Mouse (Mus musculus) layer of hippocampus, adult 11-12 months (tissue): Measurements from ENCODE around the gene Gm4846.
"Not testable (repeated sequence)": the region's sequence is repeated elsewhere in the genome, so short reads cannot be mapped to it uniquely, and the experiment has no call there.

Experiments
- DNase-seq: peaks from one replicate; pipeline ENCODE4 v3.0.0; 2022; ENCODE audit warnings: low spot score

The Gm4846 gene

DNA sequence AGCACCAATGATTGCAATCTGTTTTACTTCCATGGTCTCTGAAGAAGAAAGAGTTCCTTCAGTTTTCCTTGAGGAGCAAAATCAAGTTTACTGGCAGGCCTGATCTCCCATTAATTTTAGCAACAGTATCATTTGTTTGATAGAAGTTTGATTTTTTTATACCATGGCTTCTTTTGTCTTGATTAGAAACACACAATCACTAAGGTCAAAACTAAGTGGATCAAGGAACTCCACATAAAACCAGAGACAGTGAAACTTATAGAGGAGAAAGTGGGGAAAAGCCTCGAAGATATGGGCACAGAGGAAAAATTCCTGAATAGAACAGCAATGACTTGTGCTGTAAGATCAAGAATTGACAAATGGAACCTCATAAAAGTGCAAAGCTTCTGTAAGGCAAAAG lies at the start of gene Gm4846:
Gene Gm4846 (minus strand): TSS at position 101 of the 400 bp plus-strand sequence.
- DNase-seq, result not testable (repeated sequence)

DNA sequence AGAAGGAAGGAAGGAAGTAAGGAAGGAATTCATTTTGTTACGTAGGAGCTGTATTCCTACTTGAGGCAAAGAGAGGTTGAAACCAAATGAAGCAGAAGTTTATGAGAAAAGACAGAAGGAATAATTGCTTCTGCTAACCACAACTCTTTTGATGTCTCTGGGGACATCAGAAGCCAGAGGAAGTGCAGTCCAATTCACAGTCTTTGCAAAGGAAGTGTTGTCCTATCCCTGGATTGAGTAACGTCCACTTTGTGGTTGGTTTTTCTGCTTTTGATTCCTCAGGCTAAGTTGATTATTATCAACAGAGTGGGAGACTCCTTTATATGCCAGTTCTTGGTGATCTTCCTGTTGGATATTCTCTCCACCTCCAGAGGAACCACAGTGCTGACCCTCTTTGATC lies 34.1 kb upstream of the Gm4846 start:
- not testable (repeated sequence) for DNase-seq

GRCm38 (mm10) chr1:166524709-166525108 lies 27.3 kb upstream of the Gm4846 start:
- DNase-seq, result not testable (repeated sequence)

DNA sequence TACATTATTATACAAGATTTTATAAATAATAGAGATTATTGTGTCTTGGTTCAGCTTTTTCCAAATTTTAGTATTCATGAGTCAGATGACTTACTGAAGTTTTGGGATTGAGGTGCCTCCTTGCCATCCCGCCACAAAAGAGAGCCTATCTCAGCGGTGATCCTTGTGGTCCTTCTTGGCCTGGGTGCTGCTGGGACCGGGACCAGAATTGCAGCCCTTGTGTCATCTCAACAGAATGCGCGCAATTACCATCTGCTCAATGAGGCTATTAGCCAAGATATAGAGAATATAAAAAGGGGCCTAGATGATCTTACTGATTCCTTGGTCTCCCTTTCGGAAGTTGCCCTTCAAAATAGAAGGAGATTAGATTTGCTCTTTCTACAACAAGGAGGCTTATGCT lies 22.2 kb upstream of the Gm4846 start:
- not testable (repeated sequence) for DNase-seq

DNA sequence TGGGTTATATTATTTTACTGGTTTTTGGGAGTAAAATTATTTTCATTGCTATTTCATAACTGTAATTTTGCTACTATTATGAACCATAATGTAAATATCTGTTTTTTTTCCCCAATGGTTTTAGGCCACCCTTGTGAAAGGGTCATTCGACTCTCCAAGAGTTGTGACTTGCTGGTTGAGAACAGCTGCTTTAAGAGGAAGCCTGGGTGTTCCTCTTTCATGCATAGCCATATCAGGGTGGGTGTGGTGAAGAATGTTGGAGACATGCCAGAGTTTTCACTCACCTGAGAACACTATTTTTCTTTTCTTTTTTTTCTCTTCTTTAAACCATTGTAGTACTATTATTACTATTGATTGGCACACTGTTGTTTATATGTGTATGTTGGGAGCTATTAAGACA lies 19.2 kb upstream of the Gm4846 start:
- no peak for DNase-seq

DNA sequence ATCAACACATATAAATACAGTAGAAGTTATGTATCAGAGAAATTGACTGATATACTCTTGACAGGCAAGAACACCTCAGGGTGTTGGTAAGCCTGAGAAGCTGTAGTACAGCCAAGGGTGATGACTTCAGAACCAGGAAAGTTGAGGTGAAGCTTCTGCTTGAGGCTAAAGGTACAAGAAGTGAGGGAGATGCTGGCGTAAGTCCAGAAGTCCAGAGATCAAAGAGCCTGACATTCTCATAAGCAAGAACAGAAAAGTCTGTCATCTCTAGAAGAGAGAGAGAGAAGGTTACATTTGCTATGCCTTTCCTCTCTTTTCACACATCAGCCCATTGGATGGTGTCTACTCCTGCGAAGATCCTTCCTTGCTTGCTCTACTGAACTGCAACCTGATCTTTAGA lies 6.8 kb upstream of the Gm4846 start:
- not testable (repeated sequence) for DNase-seq

DNA sequence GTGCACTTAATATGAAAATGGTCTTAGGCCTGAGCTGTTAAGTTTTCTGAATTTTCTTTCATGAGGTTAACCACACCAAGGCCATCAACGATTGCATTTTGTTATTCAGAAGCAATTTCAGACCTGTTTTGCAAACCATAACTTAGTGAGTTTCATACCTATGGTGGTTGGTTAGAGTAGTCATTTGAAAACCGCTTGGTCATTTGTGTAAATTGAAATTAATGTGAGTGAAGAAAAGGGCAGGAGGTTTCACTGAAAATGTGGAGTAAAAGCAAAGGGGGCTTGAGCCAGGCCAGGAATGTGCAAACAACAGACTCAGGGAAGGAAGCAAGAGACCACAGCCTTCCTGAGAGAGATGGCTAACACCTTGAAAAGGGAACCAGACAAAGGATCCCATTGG lies 17.9 kb downstream of the Gm4846 start:
- DNase-seq, result no peak

- no peak for DNase-seq
Observed at GRCm38 (mm10) chr1:166467172-166467571, 30.2 kb downstream of the Gm4846 start.

DNA sequence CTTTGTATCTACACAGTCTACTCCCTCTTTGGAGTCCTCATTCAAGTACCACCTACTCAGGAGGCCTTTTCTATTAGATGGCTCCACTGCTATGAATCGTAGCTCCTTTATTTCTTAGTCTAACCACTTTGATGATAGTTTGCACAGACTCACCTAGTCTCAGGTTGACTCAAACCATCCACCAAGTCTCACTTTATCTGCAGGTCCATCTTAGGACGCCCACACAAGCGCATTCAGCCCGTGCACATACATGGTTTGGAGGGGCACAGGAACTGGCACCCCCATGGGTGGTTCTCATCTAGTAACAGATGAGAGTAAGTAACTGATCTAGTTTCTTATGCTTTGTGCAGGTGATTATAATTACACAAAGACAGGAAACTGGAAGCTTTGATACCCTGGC lies 34.8 kb downstream of the Gm4846 start:
- DNase-seq, result no peak

- no peak for DNase-seq
Observed at GRCm38 (mm10) chr1:166441992-166442391, 55.4 kb downstream of the Gm4846 start.

GRCm38 (mm10) chr1:166439426-166439825 lies 58.0 kb downstream of the Gm4846 start:
- no peak for DNase-seq
